Mouse (Mus musculus): ENCODE data around the gene Bms1. TPM values are rescaled to one million over a fixed set of nuclear protein-coding genes. Genes with fewer than 3 reads are reported as not detected.

The Bms1 gene
- polyA plus RNA-seq (2012; ENCODE audit: insufficient read depth, insufficient read length, missing spikeins): 21.6 and 26.0 TPM in 2 replicates

GRCm38 (mm10) chr6:118419050-118419920, at the start of gene Bms1:
Gene Bms1 (minus strand): TSS chr6:118419474.
- H3K4me3 ChIP-seq (ENCODE audit: insufficient read depth, low read length): peak within 1 kb of the TSS; percentile 93
- TF ChIP-seq POLR2A (IDR thresholded peaks at IDR 0.05; ENCODE audit: borderline replicate concordance, low read depth, low read length) (no peak; the same call in 1 of the 2 replicates), CTCF (IDR thresholded peaks at IDR 0.05; ENCODE audit: low read depth, low read length) (peak; percentile 88)
- H3K27ac ChIP-seq (ENCODE audit: insufficient read depth, low read depth, low read length): peak within 1 kb of the TSS; percentile 81
- H3K4me1 ChIP-seq (ENCODE audit: control insufficient read depth, insufficient read depth, low read length): peaks cover 11% of the 10 kb centered on the region

GRCm38 (mm10) chr6:118462069-118462705, 42.9 kb upstream of the Bms1 start:
- TF ChIP-seq CTCF (IDR thresholded peaks at IDR 0.05; ENCODE audit: low read depth, low read length) (no peak), POLR2A (IDR thresholded peaks at IDR 0.05; ENCODE audit: borderline replicate concordance, low read depth, low read length) (no peak)
- Histone ChIP-seq H3K27ac (ENCODE audit: insufficient read depth, low read depth, low read length) (no peak overlapping the region), H3K4me1 (ENCODE audit: control insufficient read depth, insufficient read depth, low read length) (no peaks in the 10 kb centered on the region), H3K4me3 (ENCODE audit: insufficient read depth, low read length) (no peak overlapping the region)

GRCm38 (mm10) chr6:118457726-118458125, 38.5 kb upstream of the Bms1 start:
- no peak overlapping the region for H3K27ac ChIP-seq (ENCODE audit: insufficient read depth, low read depth, low read length)
- peaks cover 2% of the 10 kb centered on the region; the same call in 1 of the 2 replicates for H3K4me1 ChIP-seq (ENCODE audit: control insufficient read depth, insufficient read depth, low read length)
- no peak for TF ChIP-seq CTCF (IDR thresholded peaks at IDR 0.05; ENCODE audit: low read depth, low read length)
- TF ChIP-seq POLR2A (IDR thresholded peaks at IDR 0.05; ENCODE audit: borderline replicate concordance, low read depth, low read length): no peak
- H3K4me3 ChIP-seq (ENCODE audit: insufficient read depth, low read length): no peak overlapping the region

- Histone ChIP-seq H3K4me1 (ENCODE audit: control insufficient read depth, insufficient read depth, low read length) (peaks cover 2% of the 10 kb centered on the region; the same call in 1 of the 2 replicates), H3K4me3 (ENCODE audit: insufficient read depth, low read length) (peak within 1 kb of the TSS; percentile 91), H3K27ac (ENCODE audit: insufficient read depth, low read depth, low read length) (peak within 1 kb of the TSS; percentile 45)
- TF ChIP-seq CTCF (IDR thresholded peaks at IDR 0.05; ENCODE audit: low read depth, low read length) (no peak), POLR2A (IDR thresholded peaks at IDR 0.05; ENCODE audit: borderline replicate concordance, low read depth, low read length) (no peak)
Observed at GRCm38 (mm10) chr6:118455042-118455631, 35.9 kb upstream of the Bms1 start, which contains the start of gene Zfp248. Gene Zfp248 (minus strand): TSS chr6:118455528.

GRCm38 (mm10) chr6:118454452-118454851, 35.2 kb upstream of the Bms1 start:
- Histone ChIP-seq H3K27ac (ENCODE audit: insufficient read depth, low read depth, low read length) (no peak overlapping the region), H3K4me3 (ENCODE audit: insufficient read depth, low read length) (peak overlapping the region; percentile 91), H3K4me1 (ENCODE audit: control insufficient read depth, insufficient read depth, low read length) (peaks cover 2% of the 10 kb centered on the region; the same call in 1 of the 2 replicates)
- TF ChIP-seq CTCF (IDR thresholded peaks at IDR 0.05; ENCODE audit: low read depth, low read length): no peak
- TF ChIP-seq POLR2A (IDR thresholded peaks at IDR 0.05; ENCODE audit: borderline replicate concordance, low read depth, low read length): no peak

- H3K4me3 ChIP-seq (ENCODE audit: insufficient read depth, low read length): no peak overlapping the region
- TF ChIP-seq CTCF (IDR thresholded peaks at IDR 0.05; ENCODE audit: low read depth, low read length) (no peak), POLR2A (IDR thresholded peaks at IDR 0.05; ENCODE audit: borderline replicate concordance, low read depth, low read length) (no peak)
- no peak overlapping the region for H3K27ac ChIP-seq (ENCODE audit: insufficient read depth, low read depth, low read length)
- peaks cover 4% of the 10 kb centered on the region for H3K4me1 ChIP-seq (ENCODE audit: control insufficient read depth, insufficient read depth, low read length)
Observed at GRCm38 (mm10) chr6:118431502-118431901, 12.2 kb upstream of the Bms1 start.

GRCm38 (mm10) chr6:118426666-118427065, 7.4 kb upstream of the Bms1 start:
- no peak overlapping the region for H3K27ac ChIP-seq (ENCODE audit: insufficient read depth, low read depth, low read length)
- no peak for TF ChIP-seq CTCF (IDR thresholded peaks at IDR 0.05; ENCODE audit: low read depth, low read length)
- no peak for TF ChIP-seq POLR2A (IDR thresholded peaks at IDR 0.05; ENCODE audit: borderline replicate concordance, low read depth, low read length)
- H3K4me1 ChIP-seq (ENCODE audit: control insufficient read depth, insufficient read depth, low read length): no peaks in the 10 kb centered on the region
- H3K4me3 ChIP-seq (ENCODE audit: insufficient read depth, low read length): no peak overlapping the region

- Histone ChIP-seq H3K4me1 (ENCODE audit: control insufficient read depth, insufficient read depth, low read length) (peaks cover 4% of the 10 kb centered on the region; the same call in 1 of the 2 replicates), H3K27ac (ENCODE audit: insufficient read depth, low read depth, low read length) (no peak overlapping the region), H3K4me3 (ENCODE audit: insufficient read depth, low read length) (no peak overlapping the region)
- TF ChIP-seq POLR2A (IDR thresholded peaks at IDR 0.05; ENCODE audit: borderline replicate concordance, low read depth, low read length) (no peak), CTCF (IDR thresholded peaks at IDR 0.05; ENCODE audit: low read depth, low read length) (no peak)
Observed at GRCm38 (mm10) chr6:118410428-118410827, 8.8 kb downstream of the Bms1 start.

- no peak for TF ChIP-seq POLR2A (IDR thresholded peaks at IDR 0.05; ENCODE audit: borderline replicate concordance, low read depth, low read length)
- no peak for TF ChIP-seq CTCF (IDR thresholded peaks at IDR 0.05; ENCODE audit: low read depth, low read length)
- no peak overlapping the region for H3K27ac ChIP-seq (ENCODE audit: insufficient read depth, low read depth, low read length)
Observed at GRCm38 (mm10) chr6:118408510-118408909, 10.8 kb downstream of the Bms1 start.

More at GRCm38 (mm10) chr6:118408510-118408909, 10.8 kb downstream of the Bms1 start:
- H3K4me3 ChIP-seq (ENCODE audit: insufficient read depth, low read length): no peak overlapping the region
- H3K4me1 ChIP-seq (ENCODE audit: control insufficient read depth, insufficient read depth, low read length): peaks cover 4% of the 10 kb centered on the region; the same call in 1 of the 2 replicates

Data from bone marrow macrophage, adult 2 months (primary cell).